Mouse (Mus musculus) neutrophil, adult 5-6 weeks (primary cell): ENCODE results near the gene Morn5. TPM values are rescaled to one million over a fixed set of nuclear protein-coding genes. Genes with fewer than 3 reads are reported as not detected.

Experiments used
- ATAC-seq: fragments of 151-379, 151-347 bp; 2 replicates; pipeline ENCODE4 v1.8.0; 2017; ENCODE audit warnings: mild to moderate bottlenecking, moderate TSS enrichment; ENCODE audit not compliant: insufficient number of reproducible peaks, poor library complexity, low FRiP score, severe bottlenecking; ENCODE audit errors: extremely low read depth
- total RNA-seq: library from RNA; stranded (forward); fragments of 200-1000 nt; gene quantifications from 2 replicates; pipeline ENCODE4 v1.2.3, GENCODE M21; 2017

The Morn5 gene
- total RNA-seq, 1 experiment from 2014 or later, result not detected

- no peak for ATAC-seq
These were observed 7.0 kb downstream of the Morn5 start for GRCm38 (mm10) chr2:36056248-36056647.

DNA sequence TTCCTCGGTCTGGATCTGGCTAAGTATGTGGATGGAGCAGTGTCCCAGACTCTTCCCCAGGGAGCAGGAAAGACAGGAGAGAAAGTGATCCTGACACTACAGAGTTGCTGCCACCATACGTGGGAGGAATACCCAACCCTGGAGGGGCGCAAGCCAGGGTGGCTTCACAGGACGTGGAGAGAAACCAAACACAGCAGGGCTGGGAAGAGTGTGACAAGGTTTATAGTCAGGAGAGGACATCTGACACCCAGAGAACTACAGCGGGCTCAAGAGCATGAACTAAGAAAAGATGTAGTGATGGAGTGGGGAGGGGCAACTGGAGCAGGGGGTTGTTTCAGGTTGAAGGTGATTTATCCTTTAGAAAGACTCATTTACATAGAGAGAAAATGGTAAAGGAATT, 12.2 kb downstream of the Morn5 start:
- no peak for ATAC-seq

DNA sequence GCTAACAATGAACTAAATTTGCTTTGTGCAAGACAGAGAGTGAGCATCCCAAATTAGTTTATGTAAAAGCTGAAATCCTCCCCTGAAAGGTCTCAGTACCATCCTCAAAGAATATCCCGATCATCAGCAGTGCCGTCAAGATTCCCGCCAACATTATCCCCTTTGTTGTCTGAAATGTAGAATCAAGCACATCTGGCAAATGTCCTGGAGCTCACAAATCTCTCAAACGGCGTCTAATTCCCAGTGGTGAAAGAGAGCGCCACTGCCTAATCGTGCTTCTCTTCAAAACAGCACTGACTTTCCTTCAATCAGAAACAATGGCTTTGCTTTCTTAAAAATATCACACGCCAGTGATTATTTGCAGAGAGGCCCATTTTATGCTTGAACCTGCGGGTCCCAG, 17.9 kb downstream of the Morn5 start:
- ATAC-seq, result no peak

GRCm38 (mm10) chr2:36071660-36072305, 22.5 kb downstream of the Morn5 start:
- no peak for ATAC-seq

GRCm38 (mm10) chr2:36073781-36074180, 24.5 kb downstream of the Morn5 start:
- no peak for ATAC-seq

GRCm38 (mm10) chr2:36075210-36075609, 26.0 kb downstream of the Morn5 start:
- ATAC-seq, result no peak

- ATAC-seq, result no peak
These were observed 28.0 kb downstream of the Morn5 start for GRCm38 (mm10) chr2:36077160-36077761.

GRCm38 (mm10) chr2:36081446-36081845, 32.2 kb downstream of the Morn5 start:
- ATAC-seq, result no peak

DNA sequence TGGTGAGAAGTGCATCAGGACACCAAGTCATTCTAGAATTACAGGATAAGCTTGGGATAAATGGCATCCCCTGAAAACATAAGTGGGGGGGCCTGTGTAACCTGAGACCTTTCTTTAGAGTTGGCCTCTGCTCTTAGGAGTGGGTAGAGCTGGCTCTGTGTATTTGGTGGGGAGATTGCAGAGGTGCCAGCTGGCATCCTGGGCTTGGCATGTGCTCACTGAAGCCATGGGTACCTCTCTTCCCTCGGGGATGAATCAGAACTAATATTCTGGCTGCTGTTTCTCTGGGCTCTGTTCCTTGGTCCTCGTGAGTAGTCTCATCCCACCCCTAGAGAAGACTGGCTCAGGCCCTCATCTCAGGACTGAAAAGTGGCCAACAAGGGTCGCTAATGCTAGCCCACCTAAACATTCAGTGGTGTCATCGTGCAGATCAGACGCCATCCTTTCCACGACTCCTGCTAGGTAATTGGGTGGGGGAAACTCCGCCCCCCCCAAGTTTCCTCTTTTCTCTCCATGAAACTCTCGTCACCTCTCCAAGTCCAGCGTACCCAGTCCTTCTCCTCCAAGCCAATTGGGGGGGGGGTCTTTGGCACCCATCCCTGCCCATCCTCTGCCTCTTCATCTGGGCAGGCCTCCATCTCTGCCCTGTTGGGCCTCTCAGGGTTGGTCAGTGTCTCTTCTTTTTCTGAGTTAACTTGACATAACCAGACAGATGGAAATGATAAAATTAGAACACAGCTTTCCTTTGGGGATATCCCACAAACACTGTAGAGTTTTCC, 33.7 kb downstream of the Morn5 start:
- ATAC-seq, result no peak

DNA sequence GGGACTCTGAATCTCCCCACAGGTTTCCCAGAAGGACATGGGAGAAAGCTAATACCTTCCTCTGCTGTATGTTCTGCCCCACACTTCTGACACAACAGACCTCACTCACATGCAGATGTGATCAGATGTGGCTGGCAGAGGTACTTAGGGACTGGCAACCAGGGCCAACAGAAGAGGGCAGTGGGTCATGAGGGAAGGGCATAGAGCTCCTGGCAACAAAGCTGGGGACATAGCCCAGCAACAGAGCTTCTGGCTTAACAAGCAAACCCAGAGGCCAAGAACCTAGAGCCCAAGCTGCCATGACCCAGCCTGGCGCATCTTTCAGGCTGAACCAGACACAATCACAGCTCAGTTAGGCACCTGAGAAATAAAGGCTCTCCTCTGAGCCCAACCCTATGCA, 35.8 kb downstream of the Morn5 start:
- no peak for ATAC-seq

DNA sequence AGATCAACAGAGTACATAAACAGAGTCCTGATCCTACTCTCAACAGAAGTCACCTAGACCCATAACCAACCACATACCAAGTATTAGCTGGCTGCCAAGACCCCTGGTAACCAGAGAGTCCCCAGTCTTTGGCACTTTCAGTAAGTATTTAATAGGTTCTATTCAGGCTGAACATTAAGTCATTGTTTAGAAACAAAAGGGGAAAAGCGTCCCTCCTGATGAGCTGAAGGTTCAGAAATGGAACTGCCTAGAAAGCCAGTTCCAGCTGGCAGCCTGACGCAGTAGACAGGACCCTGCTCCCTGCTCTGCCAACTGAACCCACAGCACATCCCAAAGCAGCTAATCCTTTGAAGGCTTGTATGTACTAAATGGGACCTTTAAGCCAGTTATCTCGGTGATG, 39.9 kb downstream of the Morn5 start:
- no peak for ATAC-seq

- ATAC-seq, result no peak
These were observed 41.8 kb downstream of the Morn5 start for GRCm38 (mm10) chr2:36090853-36091741.

GRCm38 (mm10) chr2:36092748-36093147, 43.5 kb downstream of the Morn5 start:
- no peak for ATAC-seq

- ATAC-seq, result no peak
These were observed 44.0 kb downstream of the Morn5 start for GRCm38 (mm10) chr2:36093301-36093700.

DNA sequence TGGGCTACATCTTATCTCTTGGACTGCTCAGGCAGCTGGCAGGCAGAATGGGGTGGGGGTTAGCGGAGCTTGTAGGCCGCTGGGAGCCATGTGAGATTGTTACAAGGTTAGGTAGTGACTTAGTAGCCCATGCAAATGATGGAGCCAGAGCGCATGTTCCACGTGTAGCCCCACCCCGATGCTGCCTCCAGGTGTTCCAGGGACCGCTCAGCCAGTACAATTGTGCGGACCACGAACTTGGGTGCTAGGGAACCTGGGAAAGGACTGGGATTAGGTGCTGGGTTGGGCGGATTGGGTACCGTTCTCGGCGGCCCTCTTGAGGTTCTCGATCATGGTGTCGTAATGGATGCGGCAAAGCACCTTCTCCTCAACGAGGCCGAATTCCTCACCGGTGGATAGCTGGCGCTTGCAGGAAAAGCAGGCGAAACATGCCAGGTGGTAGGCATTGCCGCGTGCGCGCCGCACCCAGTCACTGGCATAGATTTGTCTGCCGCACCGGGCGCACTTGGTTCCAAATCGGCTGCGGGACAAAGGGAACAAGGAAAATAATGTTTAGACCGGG, 44.7 kb downstream of the Morn5 start:
- no peak for ATAC-seq

DNA sequence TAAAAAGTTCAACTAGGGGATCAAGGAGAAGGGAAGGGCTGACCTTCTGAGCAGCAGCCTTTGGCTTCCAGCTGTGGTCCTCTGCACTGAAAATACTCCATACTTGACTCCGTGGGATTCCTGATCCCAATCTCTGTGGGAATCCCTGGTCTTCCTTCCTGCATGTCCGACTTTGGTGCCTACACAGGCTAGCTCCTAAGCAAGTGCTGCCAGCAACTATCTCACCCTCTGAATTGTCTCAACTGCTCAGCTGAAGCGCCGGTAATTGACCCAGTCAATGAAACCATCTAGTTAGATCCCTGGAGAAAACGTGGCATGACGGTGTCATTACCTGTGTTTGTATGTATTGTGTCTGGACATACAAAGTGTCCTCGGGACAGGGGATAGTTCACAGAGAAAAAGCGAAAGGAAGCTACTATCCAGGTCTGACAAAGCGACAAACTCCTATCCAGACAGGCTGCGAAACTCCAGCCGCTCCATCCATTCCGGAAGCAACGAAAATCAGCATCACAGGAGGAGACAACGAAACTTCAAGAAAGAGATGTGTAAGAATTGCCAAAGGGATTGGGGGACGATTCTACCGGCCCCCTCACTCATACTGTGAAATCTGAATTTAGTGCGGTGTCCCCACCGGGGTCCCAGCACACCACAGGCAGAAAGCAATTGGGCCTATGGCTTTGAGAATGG, 48.0 kb downstream of the Morn5 start:
- ATAC-seq, result no peak

- no peak for ATAC-seq
These were observed 48.8 kb downstream of the Morn5 start for GRCm38 (mm10) chr2:36098021-36098420.

DNA sequence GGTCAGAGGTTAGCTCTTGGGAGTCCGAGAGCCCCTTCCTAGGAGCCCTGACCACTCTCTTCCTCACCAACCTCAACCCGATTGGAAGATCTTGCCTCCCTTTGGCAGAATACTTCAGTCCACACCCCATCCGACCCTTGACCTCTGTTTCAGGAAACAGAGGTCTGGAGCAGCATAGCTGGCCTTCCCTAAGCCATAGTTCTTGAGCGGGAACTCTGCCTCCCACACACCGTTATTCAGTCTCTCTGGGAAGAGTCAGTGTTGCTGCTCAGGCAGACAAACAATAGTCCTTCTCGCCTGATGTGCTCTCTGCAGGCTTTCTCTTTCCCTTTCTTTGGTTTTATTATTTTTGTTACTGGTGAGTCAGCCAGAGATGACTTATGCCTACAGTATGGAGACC, 50.5 kb downstream of the Morn5 start:
- ATAC-seq, result no peak
